Mouse (Mus musculus): ENCODE measurements around the gene Pidd1. TPM values are rescaled to one million over a fixed set of nuclear protein-coding genes. Genes with fewer than 3 reads are reported as not detected.
A peak's percentile ranks its signal among the peaks of the same experiment; 100 is the strongest.

Gene Pidd1
- total and polyA plus RNA-seq, 3 experiments: 5.8 to 24.9 (median 7.8) TPM

DNA sequence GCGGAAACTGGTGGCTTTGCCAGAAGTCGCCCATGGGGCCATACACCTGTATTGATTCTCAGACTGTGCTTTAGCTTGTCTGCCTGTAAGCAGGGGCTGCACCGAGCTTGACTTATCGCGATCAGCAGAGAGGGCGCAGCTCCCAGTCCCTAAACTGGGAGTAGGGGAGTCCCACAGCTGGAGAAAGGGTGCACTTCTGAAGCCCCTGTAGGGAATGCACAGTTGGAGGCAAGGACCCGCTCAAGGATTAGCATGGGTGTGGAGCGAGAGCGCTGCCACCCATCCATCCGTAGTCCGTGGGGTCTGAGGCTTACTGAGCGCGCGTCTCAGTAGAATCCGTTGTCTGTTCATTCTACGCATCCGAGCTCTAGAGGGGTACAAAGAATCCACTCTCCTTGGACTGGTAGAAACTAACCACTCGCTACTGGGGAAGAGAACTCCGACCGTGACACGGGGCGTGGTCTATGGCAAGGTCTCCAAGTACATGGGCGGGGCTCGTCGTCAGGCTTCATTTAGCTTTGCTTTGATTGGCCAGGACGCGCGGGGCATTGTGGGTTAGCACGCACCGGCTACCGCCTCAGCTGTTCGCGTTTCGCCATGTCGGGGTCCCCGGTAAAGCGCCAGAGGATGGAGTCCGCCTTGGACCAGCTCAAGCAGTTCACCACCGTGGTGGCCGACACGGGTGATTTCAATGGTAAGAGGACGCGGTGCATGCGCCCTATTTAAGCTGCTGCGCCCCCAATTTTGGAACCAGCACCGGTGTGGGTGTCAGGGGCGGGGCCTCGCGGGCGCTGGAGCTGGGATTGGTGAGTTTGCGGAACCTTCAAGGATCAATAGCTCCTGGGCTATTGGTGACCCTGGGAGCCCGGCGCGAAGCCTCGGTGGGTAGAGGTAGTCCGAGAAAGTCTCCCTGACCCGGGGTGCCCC lies 51.9 kb downstream of the Pidd1 start, which contains the start of gene Taldo1 (continued):
- TF ChIP-seq JUN (IDR thresholded peaks at IDR 0.05; ENCODE audit: insufficient read depth, low read depth, low read length) (no peak), RAD21 (IDR thresholded peaks at IDR 0.05; ENCODE audit: low read depth, low read length) (no peak), TBP (conservative IDR thresholded peaks at IDR 0.05; ENCODE audit: low read depth, low read length) (peak; percentile 68), E2F4 (IDR thresholded peaks at IDR 0.05; ENCODE audit: insufficient replicate concordance, low read depth, low read length) (no peak), KAT2A (IDR thresholded peaks at IDR 0.05; ENCODE audit: insufficient replicate concordance, low read length) (no peak), MAX (IDR thresholded peaks at IDR 0.05; ENCODE audit: low read length) (0 out of 2 replicates have a peak, but pooled peaks have one; percentile 55), RCOR1 (conservative IDR thresholded peaks at IDR 0.05; ENCODE audit: low read depth, low read length) (no peak), JUND (conservative IDR thresholded peaks at IDR 0.05; ENCODE audit: low read depth, low read length) (no peak), CHD1 (IDR thresholded peaks at IDR 0.05; ENCODE audit: low read depth, low read length) (no peak), CHD2 (IDR thresholded peaks at IDR 0.05; ENCODE audit: low read length) (no peak), UBTF (IDR thresholded peaks at IDR 0.05; ENCODE audit: low read depth, low read length) (0 out of 2 replicates have a peak, but pooled peaks have one; percentile 29), MYC (IDR thresholded peaks at IDR 0.05; ENCODE audit: low read depth, low read length) (0 out of 2 replicates have a peak, but pooled peaks have one; percentile 16), SIN3A (IDR thresholded peaks at IDR 0.05; ENCODE audit: low read length) (peak; percentile 98), MAZ (IDR thresholded peaks at IDR 0.05; ENCODE audit: low read depth, low read length) (no peak), POLR2A (IDR thresholded peaks at IDR 0.05; ENCODE audit: low read depth, low read length) (peak; percentile 90)

DNA sequence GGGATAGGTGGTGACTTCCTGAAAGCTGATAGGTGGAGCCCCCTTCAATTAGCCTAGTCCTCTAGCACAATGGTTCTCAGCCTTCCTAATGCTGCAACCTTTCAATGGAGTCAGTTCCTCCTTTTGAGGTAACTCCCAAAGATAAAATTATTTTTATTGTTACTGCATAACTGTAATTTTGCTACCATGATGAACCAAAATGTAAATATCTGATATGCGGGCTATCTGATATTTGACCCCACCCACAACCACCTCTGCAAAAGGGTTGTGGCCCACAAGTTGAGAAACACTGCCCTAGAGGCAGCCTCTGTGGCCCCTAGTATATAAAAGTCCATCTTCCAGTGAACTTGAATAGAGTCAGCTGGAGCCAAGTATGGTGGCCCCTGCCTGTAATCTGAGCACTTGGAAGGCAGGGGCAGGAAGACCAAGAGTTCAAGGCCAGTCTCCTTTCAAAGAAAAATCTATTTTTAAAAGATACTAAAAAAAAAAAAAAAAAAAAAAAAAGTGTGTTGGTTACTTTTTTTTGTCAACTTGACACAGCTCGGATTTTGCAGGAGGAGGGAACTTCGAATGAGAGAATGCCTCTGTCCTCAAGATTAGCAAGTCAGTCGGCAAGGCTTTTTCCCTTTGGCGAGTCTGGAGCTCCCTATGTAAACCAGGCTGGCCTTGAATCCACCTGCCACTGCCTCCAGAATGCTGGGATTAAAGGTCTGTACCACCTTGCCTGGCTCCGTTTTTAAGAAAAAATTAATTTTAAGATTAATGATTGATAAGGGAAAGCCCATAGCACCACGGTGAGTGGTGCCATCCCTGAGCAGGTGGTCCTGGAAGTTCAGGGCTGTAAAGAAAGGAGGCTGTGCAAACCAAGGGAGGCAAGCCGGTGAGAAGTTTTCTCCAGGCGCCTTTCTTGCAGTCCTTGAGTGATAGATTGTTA lies 53.2 kb downstream of the Pidd1 start:
- Histone ChIP-seq H3K27ac (ENCODE audit: insufficient read depth, low read depth) (no peak overlapping the region), H3K9ac (ENCODE audit: insufficient read depth, low read depth) (no peak overlapping the region), H3K79me2 (replicated peaks; ENCODE audit: control insufficient read depth, extremely low read depth, insufficient read depth, poor library complexity, severe bottlenecking) (peaks cover 18% of the 10 kb centered on the region), H3K27me3 (replicated peaks) (peaks cover 7% of the 10 kb centered on the region), H3K4me1 (ENCODE audit: control insufficient read depth in 1 of 2, insufficient read depth in 2 of 2) (peaks cover 4 to 32% of the 10 kb centered on the region in 2 experiments), H3K4me3 (replicated peaks in 1 of 3; ENCODE audit: low read depth in 2 of 3, low read length in 2 of 3, poor library complexity in 1 of 3) (no peak overlapping the region), H3K9me3 (replicated peaks; ENCODE audit: low read length) (no peaks in the 10 kb centered on the region), H3K4me2 (ENCODE audit: insufficient read depth, low read depth, poor library complexity, severe bottlenecking) (no peak overlapping the region), H3K36me3 (replicated peaks in 1 of 2; ENCODE audit: control insufficient read depth in 1 of 2, insufficient read depth in 1 of 2, low read length in 1 of 2) (peaks cover 2 to 7% of the 10 kb centered on the region in 2 experiments)
- DNase-seq (ENCODE audit: extremely low read depth): no peak
- in situ Hi-C loops (cut with MboI; ENCODE audit: low pct_ligation_motif_present, low pct_unique_long_range_greater_than_20kb, low sequenced_read_pairs): no loop called here
- dilution Hi-C loops (cut with MboI; ENCODE audit: extremely low pct_ligation_motif_present, extremely low pct_unique_long_range_greater_than_20kb, low sequenced_read_pairs): no loop called here
- TF ChIP-seq POLR2AphosphoS2 (IDR thresholded peaks at IDR 0.05; ENCODE audit: low read depth, low read length) (no peak), SIN3A (IDR thresholded peaks at IDR 0.05; ENCODE audit: low read length) (no peak), SMC3 (IDR thresholded peaks at IDR 0.05; ENCODE audit: low read depth, low read length) (no peak)

Data from CH12.LX (cell line).